Mouse (Mus musculus) heart, postnatal 0 days (tissue): ENCODE data around the gene Mdga1.

Experiments
- CTCF ChIP-seq: IDR thresholded peaks from 2 replicates; pipeline ENCODE4 v1.5.1; 2016; ENCODE audit warnings: antibody characterized with exemption, control low read depth, low read depth
- EP300 ChIP-seq: IDR thresholded peaks from 2 replicates; pipeline ENCODE4 v1.6.1; 2016; ENCODE audit warnings: antibody characterized with exemption, low read depth

- TF ChIP-seq CTCF (no peak), EP300 (no peak)
These were observed 50.4 kb downstream of the Mdga1 start for GRCm38 (mm10) chr17:29919552-29919920.
